Mouse (Mus musculus): ENCODE results near the gene Scrn1.

GRCm38 (mm10) chr6:54528666-54529065 lies 37.6 kb downstream of the Scrn1 start:
- no peak for TF ChIP-seq CTCF (conservative IDR thresholded peaks at IDR 0.05; ENCODE audit: low read length)
- TF ChIP-seq NANOG (IDR thresholded peaks at IDR 0.05; ENCODE audit: borderline replicate concordance, low read length): no peak
